Mouse (Mus musculus): ENCODE data around the gene Ocel1. TPM values are rescaled to one million over a fixed set of nuclear protein-coding genes. Genes with fewer than 3 reads are reported as not detected.
A peak's percentile ranks its signal among the peaks of the same experiment; 100 is the strongest.
"Not testable (repeated sequence)": the region's sequence is repeated elsewhere in the genome, so short reads cannot be mapped to it uniquely, and the experiment has no call there.

Gene Ocel1
- 1 to 10 TPM; 7.4 to 8.1 TPM for total RNA-seq (2021)
- long read RNA-seq, experiment 1, transcript Ocel1-201 (4 exons, 1,611 nt): major isoform, 5 of 10 reads
- long read RNA-seq, experiment 1, partial matches to known transcripts: 1 of 10 reads
- long read RNA-seq, experiment 1, other reads (novel, unspliced or antisense): 3 of 10 reads
- long read RNA-seq, experiment 2, transcript Ocel1-201 (4 exons, 1,611 nt): major isoform, 6 of 10 reads
- long read RNA-seq, experiment 2, partial matches to known transcripts: 1 of 10 reads
- long read RNA-seq, experiment 2, other reads (novel, unspliced or antisense): 1 of 10 reads

- peak; percentile 93 for DNase-seq
These were observed at the start of gene Ocel1 for GRCm38 (mm10) chr8:71371236-71371848. Gene Ocel1, plus strand, starts transcription at chr8:71371298.

DNA sequence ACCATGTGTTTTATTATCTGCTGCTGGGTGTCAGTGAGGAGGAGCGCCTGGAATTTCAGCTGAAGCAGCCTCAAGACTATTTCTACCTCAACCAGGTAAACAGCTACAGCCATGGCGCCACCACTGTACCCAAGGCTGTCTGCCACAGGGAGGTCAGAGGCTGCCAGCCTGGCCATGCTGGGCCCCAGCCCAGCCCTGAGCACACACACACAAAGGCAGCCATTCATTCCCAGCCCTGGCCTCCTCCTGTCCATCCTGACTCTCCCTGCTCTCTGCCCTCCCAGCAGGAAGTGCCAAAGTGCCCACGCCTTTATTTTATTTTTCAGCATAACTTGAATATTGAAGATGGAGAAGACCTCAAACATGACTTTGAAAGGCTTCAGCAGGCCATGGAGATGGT lies 48.2 kb upstream of the Ocel1 start:
- DNase-seq: no peak

DNA sequence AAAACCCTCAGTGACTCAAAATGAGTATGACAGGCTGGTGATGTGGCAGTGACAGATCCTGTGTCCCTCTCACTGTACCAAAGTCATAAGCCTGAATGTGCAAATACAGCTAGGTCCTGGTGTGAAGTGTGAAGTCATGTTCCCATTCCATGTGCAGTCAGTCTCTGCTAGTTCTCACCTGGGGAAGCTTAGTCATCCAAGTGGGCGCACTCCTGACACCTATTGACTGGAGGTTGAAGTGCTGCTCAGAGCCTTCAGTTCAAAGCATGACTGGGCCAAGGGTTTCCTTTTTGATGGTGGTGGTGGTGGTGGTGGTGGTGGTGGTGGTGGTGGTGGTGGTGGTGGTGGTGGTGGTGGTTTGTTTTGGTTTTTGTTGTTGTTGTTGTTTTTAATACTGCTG lies 46.2 kb upstream of the Ocel1 start:
- no peak for DNase-seq

DNA sequence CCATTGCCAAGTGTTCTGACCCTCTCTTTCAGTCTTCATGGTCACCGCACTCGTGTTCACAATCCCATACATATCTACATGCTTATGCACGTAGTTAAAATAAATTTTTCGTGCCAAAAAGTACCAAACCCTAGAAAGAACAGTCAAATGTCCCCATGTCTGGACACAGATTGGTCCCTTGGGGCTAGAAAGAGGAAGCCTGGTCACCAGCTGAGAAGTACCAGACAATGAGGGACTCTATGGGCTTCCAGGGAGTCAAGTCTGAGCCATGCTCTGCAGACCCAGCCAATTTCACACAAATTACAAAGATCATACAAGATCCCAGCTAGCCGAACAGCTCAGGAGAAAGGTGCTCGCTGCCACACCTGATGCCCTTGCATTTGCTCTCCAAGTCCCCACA lies 33.3 kb upstream of the Ocel1 start:
- DNase-seq: not testable (repeated sequence)

DNA sequence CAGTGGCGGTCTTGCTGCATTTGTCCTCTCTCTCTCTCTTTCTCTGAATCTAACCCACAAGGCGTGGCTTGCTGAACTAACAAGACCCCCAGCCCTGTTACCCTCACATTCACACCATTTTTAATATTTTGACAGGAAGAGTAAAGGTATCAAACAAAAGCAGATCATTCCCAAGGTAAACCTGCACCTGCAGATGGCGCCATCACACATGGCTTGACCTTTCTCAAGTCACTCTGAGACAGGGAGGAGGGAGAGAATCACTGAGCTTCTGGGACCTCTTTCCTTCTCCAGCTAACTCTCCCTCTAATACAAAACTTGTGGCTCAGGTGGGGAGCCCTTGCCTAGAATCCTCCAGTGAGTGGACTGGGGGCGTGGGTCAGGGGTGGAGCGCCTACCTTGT lies 30.5 kb upstream of the Ocel1 start:
- DNase-seq: peak; percentile 35

DNA sequence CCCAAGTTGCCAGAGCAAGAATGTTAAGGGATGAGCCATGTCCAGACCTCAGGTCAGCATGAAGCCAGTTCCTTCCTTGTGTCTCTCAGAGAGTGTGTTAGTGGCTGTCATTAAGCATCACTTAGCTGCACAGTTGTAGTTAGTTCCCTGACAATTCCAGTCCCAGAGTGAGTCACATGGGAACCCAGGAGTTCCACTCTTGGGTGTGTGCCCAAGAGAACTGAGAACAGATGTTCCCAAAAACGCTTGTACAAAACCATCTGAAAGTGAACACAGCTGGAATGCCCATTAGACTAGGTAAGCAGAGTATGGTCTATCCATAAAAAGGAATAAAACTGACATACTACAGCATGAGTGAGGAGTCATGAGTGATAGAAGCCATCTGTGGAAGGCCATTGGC lies 24.5 kb upstream of the Ocel1 start:
- DNase-seq: no peak

DNA sequence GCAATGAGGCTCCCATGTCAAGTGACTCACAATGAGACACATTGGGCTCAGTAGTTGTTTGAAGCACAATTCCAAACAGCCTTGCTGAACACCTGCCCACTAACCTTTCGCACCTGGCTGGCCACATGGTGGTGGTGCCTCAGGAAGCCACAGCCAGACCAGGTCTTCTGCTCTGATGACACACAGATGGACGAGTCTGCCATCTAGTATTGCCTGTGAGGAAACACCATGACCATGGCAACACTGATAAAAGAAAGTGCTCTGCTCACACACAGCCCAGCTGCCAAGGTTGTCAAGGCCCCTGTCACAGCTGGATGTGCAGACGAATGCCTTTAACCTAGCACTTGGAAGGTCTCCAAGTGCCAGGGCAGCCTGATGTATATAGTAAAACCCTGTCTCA lies 20.0 kb upstream of the Ocel1 start:
- no peak for DNase-seq

DNA sequence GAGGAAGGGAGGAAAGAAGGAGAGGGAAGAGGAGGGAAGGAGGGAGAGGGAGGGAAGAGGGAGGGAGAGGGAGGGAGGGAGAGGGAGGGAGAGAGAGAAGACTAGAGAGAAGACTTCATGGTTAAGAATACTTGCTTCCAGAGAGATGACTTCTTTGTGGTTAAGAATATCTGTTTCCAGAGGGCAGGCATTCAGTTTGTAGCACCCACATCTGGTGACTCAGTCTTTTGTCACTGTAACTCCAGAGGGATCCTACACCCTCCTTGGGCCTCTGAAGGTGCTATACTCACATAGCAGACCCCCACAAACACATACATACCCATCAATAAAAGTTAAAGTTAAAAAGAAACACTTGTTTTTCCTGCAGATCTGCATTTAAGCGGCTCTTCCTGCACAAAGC lies 19.6 kb upstream of the Ocel1 start:
- DNase-seq: no peak

GRCm38 (mm10) chr8:71358026-71358425 lies 13.1 kb upstream of the Ocel1 start:
- no peak for DNase-seq

DNA sequence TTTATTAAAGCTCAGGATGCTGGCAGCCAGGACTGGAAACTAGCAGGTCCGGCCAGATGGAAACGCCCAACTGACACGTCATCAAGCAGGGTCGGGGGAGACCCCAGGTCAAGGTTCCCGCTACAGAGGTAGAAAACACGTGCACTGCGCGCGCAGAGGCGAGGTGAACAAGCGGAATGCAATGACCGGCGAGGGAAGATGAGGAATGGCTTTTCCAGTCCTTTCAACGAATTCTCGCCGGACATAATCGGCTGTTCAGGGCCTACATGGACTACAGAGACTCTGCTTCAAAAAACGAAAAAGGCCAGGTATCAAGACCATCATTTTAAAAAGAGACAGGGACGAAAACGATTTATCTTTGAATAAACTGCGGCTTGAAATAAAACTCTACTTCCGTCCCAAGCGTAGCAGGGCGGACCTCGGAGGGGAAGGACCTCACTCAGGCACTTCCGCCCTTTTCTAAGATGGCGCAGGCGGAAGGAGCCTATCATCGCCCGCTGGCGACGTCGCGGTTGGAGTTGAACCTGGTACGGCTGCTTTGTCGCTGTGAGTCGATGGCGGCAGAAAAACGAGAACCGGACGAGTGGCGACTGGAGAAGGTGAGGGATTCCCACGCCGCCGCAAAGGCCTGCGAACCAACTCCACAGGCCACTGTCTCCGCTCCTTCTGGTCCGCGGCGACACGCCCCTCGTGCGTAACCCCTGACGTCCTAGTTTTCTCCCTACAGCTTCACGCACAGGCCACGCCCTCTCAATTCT lies 4.1 kb upstream of the Ocel1 start, which contains the start of gene Use1:
Gene Use1, plus strand, starts transcription at position 78 of the 758 bp plus-strand sequence.
- peak; percentile 86 for DNase-seq

- DNase-seq: no peak
These were observed 3.4 kb upstream of the Ocel1 start for GRCm38 (mm10) chr8:71367529-71368176.

- DNase-seq: no peak
These were observed 2.7 kb upstream of the Ocel1 start for GRCm38 (mm10) chr8:71368366-71368765.

DNA sequence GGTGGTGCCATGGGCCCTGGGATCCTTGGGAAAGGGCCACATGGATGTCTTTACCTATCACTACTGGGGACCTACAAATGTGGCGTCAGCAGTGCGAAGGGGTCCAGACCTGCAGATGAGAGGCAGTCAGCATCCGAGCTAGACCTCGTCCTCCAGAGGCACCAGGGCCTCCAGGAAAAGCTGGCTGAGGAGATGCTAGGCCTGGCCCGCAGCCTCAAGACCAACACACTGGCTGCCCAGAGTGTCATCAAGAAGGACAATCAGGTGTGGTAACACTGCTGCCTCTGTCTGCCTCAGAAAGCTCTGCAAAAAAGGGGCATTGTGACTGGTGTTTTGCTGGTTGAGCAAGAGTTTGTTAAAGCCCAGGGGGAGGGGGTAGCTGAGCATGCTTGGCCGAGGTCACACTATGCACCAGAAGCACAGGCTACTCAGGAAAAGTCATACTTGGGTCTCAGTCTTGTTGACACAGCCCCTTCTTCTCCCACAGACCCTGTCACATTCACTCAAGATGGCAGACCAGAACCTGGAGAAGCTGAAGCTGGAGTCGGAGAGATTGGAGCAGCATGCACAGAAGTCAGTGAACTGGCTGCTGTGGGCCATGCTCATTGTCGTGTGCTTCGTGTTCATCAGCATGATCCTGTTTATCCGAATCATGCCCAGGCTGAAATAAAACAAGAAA lies 1.9 kb upstream of the Ocel1 start:
- no peak for DNase-seq

DNA sequence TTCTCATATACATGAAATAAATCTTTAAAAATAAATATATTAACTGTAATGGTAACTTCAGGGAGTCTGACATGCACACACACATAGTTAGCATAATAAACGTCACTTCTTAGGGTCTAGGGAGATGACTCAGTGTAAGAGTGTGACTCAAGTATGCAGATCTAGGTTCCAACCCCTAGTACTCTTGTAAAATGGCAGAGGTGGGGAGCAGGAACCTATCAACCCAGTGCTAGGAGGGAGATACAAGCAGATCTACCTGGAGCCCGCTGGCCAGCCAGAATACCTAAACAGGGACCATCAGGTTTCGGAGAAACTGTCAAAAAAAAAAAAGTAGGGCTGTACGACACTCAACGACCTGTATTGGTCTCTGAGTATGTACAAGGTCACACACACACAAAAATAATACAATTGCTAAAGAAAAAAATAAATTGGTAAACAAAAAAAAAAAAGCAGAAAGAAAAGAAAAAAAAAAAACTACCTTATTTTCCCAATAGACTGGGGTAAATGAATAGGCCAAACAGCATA lies 325 bp upstream of the Ocel1 start:
- no peak for DNase-seq

GRCm38 (mm10) chr8:71372427-71372826 lies 1.3 kb downstream of the Ocel1 start:
- no peak for DNase-seq

GRCm38 (mm10) chr8:71373000-71373399 lies 1.9 kb downstream of the Ocel1 start:
- DNase-seq: no peak

GRCm38 (mm10) chr8:71374616-71375206 lies 3.6 kb downstream of the Ocel1 start:
- no peak for DNase-seq

DNA sequence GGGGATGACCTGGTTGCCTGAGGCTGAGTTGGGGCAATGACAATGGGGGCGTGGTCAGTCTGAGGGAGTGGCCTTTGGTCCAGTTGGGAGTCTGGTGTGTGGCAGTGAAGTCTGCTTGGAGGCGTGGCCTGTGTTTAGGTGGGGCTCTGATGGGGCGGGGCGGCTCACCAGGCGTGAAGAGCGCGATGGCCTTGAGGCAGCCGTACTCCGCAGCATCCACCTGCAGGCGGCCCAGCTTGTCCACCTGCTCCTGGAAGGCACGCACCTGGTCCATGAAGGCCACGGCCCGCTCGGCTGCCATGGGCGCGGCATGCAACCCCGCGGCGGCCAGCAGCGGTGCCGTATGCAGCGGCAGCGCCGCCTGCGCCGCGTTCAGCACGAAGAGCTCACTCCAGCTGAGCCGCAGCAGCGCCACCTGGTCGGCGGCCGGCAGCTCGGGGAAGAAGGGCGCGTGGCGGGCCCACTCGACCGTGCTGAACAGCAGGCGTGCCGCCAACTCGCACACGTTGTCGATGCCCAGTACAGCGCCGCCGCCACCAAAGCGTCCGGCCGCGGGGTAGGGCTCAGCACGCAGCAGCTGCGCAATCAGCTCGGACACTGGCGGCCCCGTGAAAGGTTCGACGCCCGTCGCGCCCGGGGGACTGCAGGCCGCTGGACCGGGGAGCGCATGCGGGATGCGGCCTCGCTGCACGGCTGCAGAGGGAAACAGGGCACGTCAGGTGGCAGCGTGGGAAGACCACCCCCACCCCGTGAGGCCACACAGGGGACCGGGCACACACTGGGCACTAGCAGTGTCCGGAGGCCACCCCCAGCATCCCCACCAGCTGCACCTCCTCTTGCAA lies 4.7 kb downstream of the Ocel1 start:
- DNase-seq: peak; percentile 55

DNA sequence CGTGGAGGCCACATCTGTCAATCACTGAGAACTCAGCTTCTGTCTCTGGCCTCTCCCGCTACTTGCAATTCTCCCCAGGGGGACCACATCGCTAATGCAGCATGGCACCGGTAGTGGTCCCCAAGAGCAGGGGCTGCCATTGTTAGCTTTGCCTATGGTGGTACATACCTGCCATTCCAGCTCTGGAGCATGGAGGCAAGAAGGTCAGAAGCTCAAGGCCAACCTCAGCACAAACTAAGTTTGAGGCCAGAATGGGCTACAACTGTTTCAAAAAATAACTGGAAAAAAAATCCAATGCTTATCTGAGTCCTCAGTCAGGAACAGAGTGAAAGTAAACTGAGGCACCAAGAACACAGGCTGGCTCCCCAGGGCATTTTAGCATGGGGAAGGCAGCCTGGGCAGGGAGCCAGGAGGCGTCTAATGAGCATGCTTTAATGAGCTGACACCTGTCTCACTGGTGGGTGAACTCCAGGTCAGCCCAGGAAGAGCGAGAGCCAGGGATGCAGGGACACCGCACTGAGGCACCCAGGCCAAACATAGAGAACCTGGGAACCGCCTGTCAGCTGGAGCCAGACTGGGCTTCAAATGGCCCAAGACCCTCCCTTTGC lies 5.4 kb downstream of the Ocel1 start:
- DNase-seq: no peak

DNA sequence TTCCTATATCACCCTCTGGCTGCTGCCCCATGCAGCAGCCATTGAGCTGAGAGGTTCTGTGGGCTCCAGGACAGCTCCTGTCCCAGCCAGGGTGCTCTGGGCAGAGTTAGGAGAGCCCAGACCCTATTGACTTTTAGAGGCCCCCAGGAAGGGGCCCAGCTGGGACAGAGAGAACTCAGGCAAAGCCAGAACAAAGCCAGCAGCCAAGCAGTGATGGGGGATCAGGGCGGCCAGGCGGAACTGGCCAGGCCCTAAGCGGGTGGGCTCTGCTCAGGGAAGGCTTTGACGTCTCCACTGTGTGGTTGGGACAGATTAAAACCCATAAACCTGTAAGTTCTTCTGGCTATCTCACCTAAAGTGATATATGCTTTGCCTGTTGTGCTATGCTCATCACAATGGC lies 7.9 kb downstream of the Ocel1 start:
- no peak for DNase-seq
